Mouse (Mus musculus): ENCODE measurements around the gene Gm10518.

Gene Gm10518

DNA sequence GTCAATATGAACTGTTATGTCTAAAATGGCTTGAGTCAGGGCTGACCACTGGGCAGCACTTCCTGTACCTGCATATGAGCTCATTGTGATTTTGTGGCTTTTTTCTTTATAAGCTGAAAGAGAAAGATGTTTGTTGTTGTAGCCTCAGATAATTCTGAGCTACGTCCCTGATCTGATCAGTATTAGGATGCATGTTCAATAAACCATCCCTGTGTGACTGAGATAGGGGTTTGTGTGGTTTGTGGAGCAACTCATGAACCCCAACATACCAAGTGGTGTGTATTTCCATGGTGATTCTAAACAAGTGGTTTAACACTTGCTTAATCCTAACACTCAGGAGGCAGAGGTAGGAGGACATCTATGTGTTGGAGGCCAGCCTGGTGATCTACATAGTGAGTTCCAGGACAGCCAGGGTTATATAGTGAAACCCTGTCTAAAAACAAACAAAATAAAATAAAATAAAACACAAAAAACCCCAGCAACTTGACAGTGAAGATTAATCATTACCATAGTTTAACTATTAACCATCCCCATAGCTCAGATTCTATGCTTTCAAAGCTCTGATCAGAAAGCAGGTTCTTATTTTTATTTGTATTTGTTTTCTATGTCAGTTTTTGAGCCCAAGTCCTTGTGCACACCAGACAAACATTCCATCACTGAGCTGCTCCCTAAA, 32.7 kb downstream of the Gm10518 start:
- no peak for DNase-seq

DNA sequence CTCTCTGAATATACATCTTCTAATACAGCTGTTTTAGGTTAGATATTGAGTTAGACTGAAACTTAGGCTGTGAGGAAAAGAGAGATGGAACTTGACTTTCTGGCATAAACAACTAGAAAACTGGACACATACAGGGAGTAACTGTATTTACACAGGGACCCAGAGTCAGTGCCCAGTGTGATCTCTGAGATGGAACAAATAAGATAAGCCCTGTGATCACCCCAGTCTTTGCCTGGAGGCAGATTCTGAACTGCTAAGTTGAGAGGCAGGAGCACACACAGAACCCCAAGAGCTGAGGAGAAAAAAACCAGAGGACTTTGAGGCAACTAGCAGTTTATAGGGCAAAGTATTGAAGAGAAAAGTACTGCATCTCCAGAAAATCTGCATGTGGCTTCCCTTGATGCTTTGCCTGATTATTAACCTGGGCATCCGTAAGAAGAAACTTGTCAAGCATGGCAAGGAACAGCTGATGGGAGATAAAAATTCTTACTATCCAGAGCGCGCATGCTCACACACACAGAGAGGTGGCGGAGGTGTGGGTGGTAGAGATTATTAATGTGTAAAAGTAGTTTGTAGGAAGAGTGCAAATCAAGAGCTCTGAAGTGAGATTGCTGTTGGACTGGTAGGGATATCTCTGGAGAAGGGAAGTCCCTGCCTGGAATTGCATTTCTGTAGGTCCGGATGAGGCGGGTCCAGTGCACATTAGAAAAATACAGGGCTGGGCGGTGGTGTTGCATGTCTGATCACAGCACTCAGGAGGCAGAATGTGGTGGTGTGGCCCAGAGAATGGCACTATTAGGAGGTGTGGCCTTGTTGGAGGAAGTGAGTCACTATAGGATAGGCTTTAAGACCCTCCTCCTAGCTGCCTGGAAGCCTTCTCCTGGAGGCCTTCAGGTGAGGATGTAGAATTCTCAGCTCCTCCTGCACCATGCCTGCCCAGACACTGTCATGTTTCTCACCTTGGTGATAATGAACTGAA, 33.5 kb downstream of the Gm10518 start:
- no peak for DNase-seq

DNA sequence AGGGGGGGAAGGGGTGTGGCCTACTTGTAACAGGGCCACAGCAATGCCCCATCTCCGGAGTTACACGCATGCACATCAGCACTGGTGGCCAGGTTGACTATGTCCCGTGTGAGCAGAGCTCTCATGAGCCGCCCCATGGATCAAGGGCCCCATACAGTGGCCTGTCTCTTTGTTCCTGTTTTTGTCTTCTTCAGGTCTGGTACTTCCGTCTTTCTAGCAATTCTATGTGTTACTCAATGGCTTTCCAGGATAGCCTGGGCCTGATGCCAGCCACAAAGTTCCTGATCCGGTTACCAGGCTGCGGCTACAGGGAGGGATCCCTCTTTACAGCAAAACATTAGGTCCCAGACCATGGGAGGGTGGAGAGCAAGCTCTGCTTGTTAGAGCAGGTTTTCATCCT, 39.4 kb downstream of the Gm10518 start:
- DNase-seq: peak; percentile 80 to 81

DNA sequence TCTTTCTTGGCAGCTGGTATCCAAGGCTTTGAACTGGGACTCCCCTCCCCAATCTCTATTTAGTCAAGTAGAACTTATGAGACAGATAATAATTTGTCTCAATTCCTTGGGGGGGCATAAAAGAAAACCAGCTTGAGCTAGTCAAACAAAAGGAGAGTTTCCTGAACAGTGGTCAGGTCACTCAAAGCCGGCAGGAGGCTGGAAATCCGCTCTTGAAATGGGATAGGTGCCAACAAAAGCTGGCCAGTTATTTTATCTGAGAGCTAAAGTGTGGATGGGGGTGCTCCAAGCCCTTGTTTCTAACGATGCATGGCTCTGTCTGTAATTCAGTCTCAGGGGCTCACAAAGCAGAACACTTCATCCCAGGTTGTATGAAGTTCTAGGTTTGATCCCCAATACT, 40.8 kb downstream of the Gm10518 start:
- no peak for DNase-seq

DNA sequence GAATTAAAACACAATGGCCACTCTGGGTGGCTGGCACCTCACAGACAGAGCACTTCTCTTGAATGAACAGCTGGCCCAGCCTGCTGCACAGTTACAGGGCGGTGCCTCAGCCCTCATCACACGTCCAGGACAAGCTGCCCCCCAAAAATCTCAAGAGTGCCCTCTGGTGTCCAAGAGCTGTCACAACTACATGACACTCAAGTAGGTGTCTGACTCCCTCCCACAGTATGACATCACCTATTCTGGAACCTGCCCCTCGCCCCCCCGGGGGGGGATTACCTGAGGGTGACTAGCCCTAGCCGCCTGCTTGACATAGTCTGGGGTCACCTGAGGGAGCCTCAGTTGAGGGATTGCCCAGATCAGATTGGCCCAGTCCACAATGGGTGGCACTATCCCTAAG, 41.7 kb downstream of the Gm10518 start:
- DNase-seq: peak; percentile 80 to 86

DNA sequence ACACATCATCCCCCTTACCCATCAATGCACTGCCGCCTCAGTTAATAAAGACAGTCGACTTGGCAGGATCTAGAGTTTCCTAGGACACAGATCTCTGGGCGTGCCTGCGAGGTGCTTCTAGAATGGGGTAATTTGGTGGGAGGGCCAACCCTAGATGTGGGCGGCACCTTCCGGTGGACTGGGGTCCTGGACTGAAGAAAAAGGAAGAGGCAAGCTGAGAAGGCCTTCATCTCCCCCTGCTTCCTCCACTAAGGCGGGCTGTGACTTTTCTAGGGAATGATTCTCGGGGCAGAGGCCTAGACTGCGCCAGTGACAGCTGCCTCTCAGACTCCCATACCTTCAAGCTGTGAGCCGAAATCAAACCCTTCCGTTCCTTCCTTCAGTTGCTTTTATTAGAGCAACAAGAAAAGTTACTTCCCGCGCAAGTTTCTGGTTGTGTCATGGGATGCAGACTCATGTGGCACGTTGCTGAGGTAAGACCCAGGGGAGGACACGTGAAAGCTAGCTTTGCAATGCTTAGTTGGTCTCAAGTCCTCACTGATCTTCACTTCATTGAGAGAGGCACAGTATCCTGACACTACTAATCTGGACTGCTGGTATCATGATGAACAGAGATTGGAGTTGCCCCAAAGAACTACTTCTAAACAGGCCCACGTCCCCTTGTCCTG, 42.8 kb downstream of the Gm10518 start:
- DNase-seq: no peak

DNA sequence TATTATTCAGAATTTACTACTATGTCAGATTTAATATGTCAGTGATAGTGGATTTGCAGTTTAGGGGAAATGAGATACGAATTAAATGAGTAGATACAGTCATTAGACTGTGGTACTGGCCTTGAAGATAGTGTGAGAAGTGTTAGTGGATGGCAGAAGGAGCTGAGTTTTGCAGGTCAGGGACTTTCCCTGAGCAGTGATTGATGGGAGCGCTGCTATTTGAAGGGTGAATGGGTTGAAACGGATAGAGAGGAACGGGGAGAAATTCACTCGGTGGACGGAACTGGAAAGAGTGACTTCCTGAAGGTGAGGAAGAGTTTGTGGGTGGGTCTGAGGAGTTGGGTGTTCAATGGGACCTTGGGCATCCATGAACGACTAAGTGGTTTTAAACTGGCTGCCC, 44.0 kb downstream of the Gm10518 start:
- no peak for DNase-seq

DNA sequence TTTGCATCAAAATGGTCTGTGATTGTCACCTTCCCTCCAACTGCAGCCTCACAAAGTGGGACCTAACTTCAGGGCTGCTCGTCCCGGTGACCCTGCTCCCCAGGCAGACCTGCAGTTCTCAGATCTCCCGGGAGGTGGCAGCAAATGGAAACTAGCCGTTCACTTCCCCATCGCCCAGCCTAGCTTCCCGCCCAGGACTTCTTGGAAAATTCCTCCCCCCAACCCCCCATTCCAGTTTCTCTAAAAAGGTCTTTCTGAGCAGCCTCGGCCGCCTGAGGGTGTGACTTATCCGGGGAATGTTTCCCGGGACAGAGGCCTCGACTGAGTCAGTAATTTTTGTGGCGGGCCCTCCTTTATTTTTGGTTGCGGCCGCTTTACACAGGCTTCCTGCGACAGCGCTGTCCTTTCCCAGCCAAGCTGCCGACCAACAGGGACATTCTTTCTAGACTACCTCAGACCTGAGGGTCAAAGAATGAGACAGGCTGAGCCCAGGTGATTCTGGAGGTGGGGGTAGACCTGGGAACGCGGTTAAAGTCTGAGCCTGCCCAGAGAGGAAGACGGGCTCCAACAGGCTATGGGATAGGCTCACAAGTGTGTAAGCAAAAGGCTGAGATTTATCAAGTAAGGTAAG, 44.7 kb downstream of the Gm10518 start:
- DNase-seq: peak; percentile 85 to 90

DNA sequence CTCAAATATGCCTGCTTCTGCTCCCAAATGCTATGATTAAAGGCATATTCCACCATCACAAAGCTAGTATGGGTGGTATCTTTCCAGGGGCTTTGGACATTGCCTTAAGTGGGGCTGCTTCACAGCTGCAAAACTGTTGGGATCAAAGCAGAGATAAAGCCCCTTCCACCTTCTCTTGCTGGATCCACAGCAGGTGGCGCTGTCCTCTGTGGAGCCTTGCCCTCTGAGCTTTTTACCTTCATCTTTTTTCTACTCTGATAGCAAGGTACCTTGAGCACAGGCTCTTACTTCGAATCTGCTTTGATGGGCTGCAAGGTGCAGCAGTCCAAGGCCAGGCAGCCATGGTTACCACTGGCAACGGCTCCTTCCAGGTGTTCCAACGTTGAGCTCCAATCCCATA, 50.2 kb downstream of the Gm10518 start:
- no peak for DNase-seq
